Mouse (Mus musculus): ENCODE measurements around the gene Wiz. TPM values are rescaled to one million over a fixed set of nuclear protein-coding genes. Genes with fewer than 3 reads are reported as not detected.
A peak's percentile ranks its signal among the peaks of the same experiment; 100 is the strongest.

The Wiz gene
- polyA plus RNA-seq, 2 experiments: 5.5 to 9.8 TPM

- no peak overlapping the region for H3K27ac ChIP-seq
- 0 out of 2 replicates have a peak, but pooled peaks have one; percentile 26 for ATAC-seq (ENCODE audit: insufficient read depth)
- no peak for DNase-seq (ENCODE audit: low read depth in 3 of 3, low spot score in 3 of 3)
- H3K9me3 ChIP-seq (ENCODE audit: control insufficient read depth, low read length): no peaks in the 10 kb centered on the region
- 73% methylated on average over 31 of the region's 31 CpGs for WGBS (ENCODE audit: insufficient replicate concordance)
- no peak overlapping the region for H3K4me3 ChIP-seq (ENCODE audit: insufficient read depth in 1 of 2, low read depth in 2 of 2, low read length in 2 of 2)
- TF ChIP-seq CTCF (IDR thresholded peaks at IDR 0.05; ENCODE audit: low read depth): no peak
- TF ChIP-seq EP300 (IDR thresholded peaks at IDR 0.05; ENCODE audit: low read depth): no peak
- peaks cover 61% of the 10 kb centered on the region for H3K36me3 ChIP-seq (replicated peaks; ENCODE audit: control insufficient read depth, insufficient read depth, low read depth)
- H3K4me1 ChIP-seq (replicated peaks; ENCODE audit: control insufficient read depth in 2 of 2, insufficient read depth in 2 of 2, low read length in 1 of 2): no peaks in the 10 kb centered on the region
- no peak overlapping the region for H3K4me2 ChIP-seq (ENCODE audit: low read depth)
- no peak overlapping the region for H3K9ac ChIP-seq (replicated peaks)
- H3K27me3 ChIP-seq (ENCODE audit: control insufficient read depth, insufficient read depth, low read length): no peaks in the 10 kb centered on the region
These were observed 55.5 kb downstream of the Wiz start for GRCm38 (mm10) chr17:32333675-32334303.

GRCm38 (mm10) chr17:32327501-32327900 is 61.7 kb downstream of the Wiz start:
- H3K4me1 ChIP-seq (replicated peaks; ENCODE audit: control insufficient read depth in 2 of 2, insufficient read depth in 2 of 2, low read length in 1 of 2): peaks cover 0 to 3% of the 10 kb centered on the region in 2 experiments; a peak in 2 of 4 replicates
- no peak for DNase-seq (ENCODE audit: low read depth in 3 of 3, low spot score in 3 of 3)
- H3K27ac ChIP-seq: no peak overlapping the region
- no peak for ATAC-seq (ENCODE audit: insufficient read depth)
- no peaks in the 10 kb centered on the region for H3K9me3 ChIP-seq (ENCODE audit: control insufficient read depth, low read length)
- H3K9ac ChIP-seq (replicated peaks): no peak overlapping the region
- H3K4me2 ChIP-seq (ENCODE audit: low read depth): no peak overlapping the region
- peaks cover 28% of the 10 kb centered on the region for H3K36me3 ChIP-seq (replicated peaks; ENCODE audit: control insufficient read depth, insufficient read depth, low read depth)
- H3K27me3 ChIP-seq (ENCODE audit: control insufficient read depth, insufficient read depth, low read length): no peaks in the 10 kb centered on the region
- H3K4me3 ChIP-seq (ENCODE audit: insufficient read depth in 1 of 2, low read depth in 2 of 2, low read length in 2 of 2): no peak overlapping the region
- TF ChIP-seq CTCF (IDR thresholded peaks at IDR 0.05; ENCODE audit: low read depth) (no peak), EP300 (IDR thresholded peaks at IDR 0.05; ENCODE audit: low read depth) (no peak)

- Histone ChIP-seq H3K27me3 (ENCODE audit: control insufficient read depth, insufficient read depth, low read length) (no peaks in the 10 kb centered on the region), H3K9me3 (ENCODE audit: control insufficient read depth, low read length) (no peaks in the 10 kb centered on the region), H3K9ac (replicated peaks) (no peak overlapping the region), H3K27ac (no peak overlapping the region), H3K4me1 (replicated peaks; ENCODE audit: control insufficient read depth in 2 of 2, insufficient read depth in 2 of 2, low read length in 1 of 2) (peaks cover 7 to 10% of the 10 kb centered on the region in 2 experiments), H3K4me2 (ENCODE audit: low read depth) (peak overlapping the region; percentile 86), H3K4me3 (ENCODE audit: insufficient read depth in 1 of 2, low read depth in 2 of 2, low read length in 2 of 2) (no peak overlapping the region), H3K36me3 (replicated peaks; ENCODE audit: control insufficient read depth, insufficient read depth, low read depth) (peaks cover 17% of the 10 kb centered on the region)
- 83% methylated on average over 1 of the region's 1 CpGs for WGBS (ENCODE audit: insufficient replicate concordance)
- DNase-seq (ENCODE audit: low read depth in 3 of 3, low spot score in 3 of 3): no peak
- TF ChIP-seq CTCF (IDR thresholded peaks at IDR 0.05; ENCODE audit: low read depth) (no peak), EP300 (IDR thresholded peaks at IDR 0.05; ENCODE audit: low read depth) (no peak)
- ATAC-seq (ENCODE audit: insufficient read depth): no peak
These were observed 66.4 kb downstream of the Wiz start for GRCm38 (mm10) chr17:32322809-32323208.

- TF ChIP-seq EP300 (IDR thresholded peaks at IDR 0.05; ENCODE audit: low read depth) (no peak), CTCF (IDR thresholded peaks at IDR 0.05; ENCODE audit: low read depth) (no peak)
- DNase-seq (ENCODE audit: low read depth in 3 of 3, low spot score in 3 of 3): no peak
- Histone ChIP-seq H3K4me1 (replicated peaks; ENCODE audit: control insufficient read depth in 2 of 2, insufficient read depth in 2 of 2, low read length in 1 of 2) (peaks cover 7 to 10% of the 10 kb centered on the region in 2 experiments), H3K9me3 (ENCODE audit: control insufficient read depth, low read length) (no peaks in the 10 kb centered on the region), H3K27me3 (ENCODE audit: control insufficient read depth, insufficient read depth, low read length) (no peaks in the 10 kb centered on the region), H3K27ac (peak overlapping the region; percentile 79), H3K9ac (replicated peaks) (peak overlapping the region; percentile 62), H3K4me2 (ENCODE audit: low read depth) (peak overlapping the region; percentile 86), H3K4me3 (ENCODE audit: insufficient read depth in 1 of 2, low read depth in 2 of 2, low read length in 2 of 2) (peak overlapping the region; percentile 76 to 77), H3K36me3 (replicated peaks; ENCODE audit: control insufficient read depth, insufficient read depth, low read depth) (peaks cover 27% of the 10 kb centered on the region)
- WGBS (ENCODE audit: insufficient replicate concordance): 27% methylated on average over 6 of the region's 6 CpGs
- ATAC-seq (ENCODE audit: insufficient read depth): no peak
These were observed 67.4 kb downstream of the Wiz start for GRCm38 (mm10) chr17:32321836-32322235.

GRCm38 (mm10) chr17:32321390-32321734 is 67.9 kb downstream of the Wiz start:
- Histone ChIP-seq H3K27me3 (ENCODE audit: control insufficient read depth, insufficient read depth, low read length) (no peaks in the 10 kb centered on the region), H3K4me3 (ENCODE audit: insufficient read depth in 1 of 2, low read depth in 2 of 2, low read length in 2 of 2) (peak overlapping the region; percentile 76 to 77), H3K36me3 (replicated peaks; ENCODE audit: control insufficient read depth, insufficient read depth, low read depth) (peaks cover 31% of the 10 kb centered on the region), H3K4me2 (ENCODE audit: low read depth) (peak overlapping the region; percentile 86), H3K9ac (replicated peaks) (peak overlapping the region; percentile 62), H3K4me1 (replicated peaks; ENCODE audit: control insufficient read depth in 2 of 2, insufficient read depth in 2 of 2, low read length in 1 of 2) (peaks cover 7 to 10% of the 10 kb centered on the region in 2 experiments), H3K9me3 (ENCODE audit: control insufficient read depth, low read length) (no peaks in the 10 kb centered on the region), H3K27ac (peak overlapping the region; percentile 79)
- ATAC-seq (ENCODE audit: insufficient read depth) (peak; percentile 73), DNase-seq (ENCODE audit: low read depth in 3 of 3, low spot score in 3 of 3) (no peak)
- TF ChIP-seq EP300 (IDR thresholded peaks at IDR 0.05; ENCODE audit: low read depth) (no peak), CTCF (IDR thresholded peaks at IDR 0.05; ENCODE audit: low read depth) (peak; percentile 41; the same call in 1 of the 2 replicates)
- WGBS (ENCODE audit: insufficient replicate concordance): under 1% methylated on average over 23 of the region's 23 CpGs

All from liver, embryonic 14.5 days (tissue).